Mouse (Mus musculus) urinary bladder, adult 2 months (tissue): ENCODE data around the gene Zfyve19. TPM values are rescaled to one million over a fixed set of nuclear protein-coding genes. Genes with fewer than 3 reads are reported as not detected.
A peak's percentile ranks its signal among the peaks of the same experiment; 100 is the strongest.

Experiments
- DNase-seq: peaks from one replicate; pipeline ENCODE4 v3.0.0; 2022; ENCODE audit warnings: low spot score
- polyA plus RNA-seq: library from polyadenylated mRNA; depleted of rRNA; stranded (reverse); fragments of >200 nt; gene quantifications from 2 replicates; pipeline ENCODE4 v1.2.3, GENCODE M21; 2012; rRNA removed

The Zfyve19 gene
- polyA plus RNA-seq: 49.1 and 55.7 TPM in 2 replicates

- peak; percentile 86 for DNase-seq
These were observed at the start of gene Zfyve19, which contains the start of gene Dnajc17 for GRCm38 (mm10) chr2:119208344-119209175. Gene Zfyve19, plus strand, starts transcription at chr2:119208617. Gene Dnajc17, minus strand, starts transcription at chr2:119208795.

- DNase-seq: no peak
These were observed 47.2 kb upstream of the Zfyve19 start for GRCm38 (mm10) chr2:119161247-119161646.

DNA sequence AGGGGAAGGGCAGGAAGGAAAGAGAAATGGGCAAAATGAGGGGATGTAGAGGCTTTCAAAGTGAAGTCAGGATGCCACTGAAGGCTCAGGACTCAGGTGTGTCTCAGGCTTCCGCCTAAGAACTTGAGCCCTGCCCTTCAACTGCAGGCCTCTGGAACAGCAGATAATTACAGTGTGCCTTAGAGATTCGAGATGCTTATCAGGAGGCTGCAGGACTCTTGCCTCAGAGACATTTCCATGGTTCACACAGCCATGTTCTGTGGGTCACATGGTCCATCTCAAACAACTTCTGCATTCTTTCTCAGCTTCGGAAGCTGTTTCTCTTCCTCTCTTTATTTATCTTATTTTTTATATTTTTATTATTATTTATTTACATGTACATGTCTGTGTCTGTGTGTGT lies 45.3 kb upstream of the Zfyve19 start:
- no peak for DNase-seq

DNA sequence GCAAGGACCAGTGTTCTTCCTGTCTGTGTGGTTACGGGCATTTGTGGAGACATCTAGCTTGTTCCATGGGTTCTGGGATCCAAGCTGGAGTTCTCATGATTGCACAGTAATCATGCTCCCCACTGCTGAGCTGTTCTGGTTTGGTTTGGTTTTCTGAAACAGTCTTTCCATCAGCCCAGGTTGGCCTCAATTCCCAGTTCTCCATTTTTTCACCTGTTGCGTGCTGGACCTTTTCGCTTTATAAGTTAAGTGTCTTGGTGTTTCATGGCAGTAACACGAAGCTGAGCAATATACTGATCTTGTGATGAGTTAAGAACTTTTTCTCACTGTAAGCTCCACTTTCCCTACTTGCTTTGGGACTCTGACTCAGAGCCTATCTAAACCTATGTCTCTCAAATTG lies 44.4 kb upstream of the Zfyve19 start:
- no peak for DNase-seq

DNA sequence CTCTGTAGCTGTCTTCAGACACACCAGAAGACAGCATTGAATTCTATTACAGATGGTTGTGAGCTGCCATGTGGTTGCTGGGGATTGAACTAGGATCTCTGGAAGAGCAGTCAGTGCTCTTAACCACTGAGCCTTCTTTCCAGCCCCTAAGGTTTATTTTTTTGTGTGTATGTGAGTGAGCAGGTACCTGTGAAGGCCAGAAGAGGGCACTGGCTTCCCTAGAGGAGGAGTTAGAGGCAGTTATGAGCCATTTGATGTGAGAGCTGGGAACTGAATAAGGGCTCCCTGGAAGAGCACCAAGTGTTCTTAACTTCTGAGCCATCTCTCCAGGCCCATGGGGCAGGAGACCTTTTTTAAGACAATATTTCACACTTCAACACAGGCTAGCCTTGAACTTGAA lies 43.0 kb upstream of the Zfyve19 start:
- no peak for DNase-seq

DNA sequence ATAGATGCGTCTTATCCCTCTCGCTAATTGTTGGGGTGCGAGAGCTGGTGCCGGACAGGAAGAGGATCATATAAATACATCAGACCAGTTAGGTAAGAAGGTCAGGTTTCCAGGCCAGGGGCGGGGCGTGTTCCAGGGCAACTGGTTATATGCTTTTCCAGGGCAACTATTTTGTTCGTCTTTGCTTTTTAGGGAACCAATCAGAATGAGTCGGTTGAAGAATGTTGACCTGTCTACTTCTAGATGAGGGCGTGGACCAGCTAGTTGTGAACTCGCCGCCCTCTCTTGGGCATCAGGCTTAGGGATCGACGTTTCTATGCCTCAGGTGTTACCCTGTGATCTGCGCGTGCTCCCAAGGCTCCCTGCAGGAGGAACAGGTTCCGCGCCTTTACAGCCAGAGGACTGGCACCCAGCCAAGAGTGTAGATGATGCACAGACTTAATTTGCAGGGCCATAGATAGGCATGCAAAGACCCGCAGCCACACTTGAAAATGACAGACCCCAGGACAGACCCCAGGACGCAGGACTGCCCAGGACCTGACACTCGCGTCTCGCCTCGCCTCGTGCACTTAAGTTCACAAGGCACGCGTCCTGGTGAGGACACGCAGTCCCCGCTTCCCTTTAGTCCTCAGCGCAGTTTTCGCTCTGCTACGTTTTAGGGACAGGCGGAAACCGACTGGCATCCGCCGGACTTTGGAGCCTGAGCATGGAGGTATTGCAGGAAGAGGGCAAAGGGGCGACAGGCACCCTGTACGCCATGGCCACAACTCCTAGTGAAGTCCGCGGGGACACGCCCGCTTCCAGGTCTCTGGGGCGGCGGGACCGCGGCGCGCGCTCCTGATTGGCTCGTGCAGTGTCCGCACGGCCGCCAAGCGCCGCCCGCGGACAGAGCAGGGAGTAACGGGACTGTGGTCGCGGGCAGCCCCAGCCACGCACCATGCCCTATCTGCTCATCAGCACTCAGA lies 41.2 kb upstream of the Zfyve19 start, which contains the start of gene Gchfr:
Gchfr (plus strand) TSS at position 873 of the 965 bp plus-strand sequence.
- DNase-seq: peak; percentile 56

DNA sequence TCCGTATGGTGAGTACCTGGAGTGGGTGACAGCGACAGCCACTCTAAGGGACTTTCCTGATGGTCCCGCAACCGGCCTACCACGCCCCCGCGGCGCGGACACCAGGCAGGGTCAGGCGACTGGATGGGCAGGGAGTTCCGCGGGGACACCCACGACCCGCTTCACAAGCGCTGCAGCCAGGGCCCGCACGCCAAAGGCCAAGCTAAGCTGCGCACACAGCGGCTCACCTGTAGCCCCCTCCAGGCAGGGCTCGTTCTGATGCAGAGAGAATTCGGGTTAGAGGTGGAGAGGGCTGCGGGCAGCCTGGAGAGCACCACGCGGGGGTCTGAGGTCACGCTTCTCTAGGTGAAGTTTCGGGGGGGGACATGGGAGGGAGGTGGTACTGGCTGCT lies 40.6 kb upstream of the Zfyve19 start:
- DNase-seq: no peak

GRCm38 (mm10) chr2:119170282-119170681 lies 38.1 kb upstream of the Zfyve19 start:
- no peak for DNase-seq

DNA sequence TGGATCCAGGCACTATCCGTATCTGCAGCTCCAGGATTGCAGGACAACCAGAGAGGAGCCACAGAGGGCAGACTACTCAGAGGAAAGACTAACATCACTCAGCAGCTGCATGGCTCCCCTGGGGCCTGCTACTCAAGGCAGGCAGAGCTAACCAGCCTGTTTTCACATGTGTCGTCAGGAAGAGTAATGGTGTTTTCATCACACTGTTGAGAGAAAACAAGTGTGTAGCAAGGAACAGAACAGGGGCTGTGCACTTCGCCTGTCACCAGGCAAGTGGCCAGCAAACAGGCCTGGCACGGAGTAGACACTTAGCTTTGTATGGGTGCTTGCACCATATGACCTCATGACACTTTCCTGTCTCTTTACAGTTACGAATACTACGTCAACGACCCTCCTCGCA lies 36.8 kb upstream of the Zfyve19 start:
- no peak for DNase-seq

DNA sequence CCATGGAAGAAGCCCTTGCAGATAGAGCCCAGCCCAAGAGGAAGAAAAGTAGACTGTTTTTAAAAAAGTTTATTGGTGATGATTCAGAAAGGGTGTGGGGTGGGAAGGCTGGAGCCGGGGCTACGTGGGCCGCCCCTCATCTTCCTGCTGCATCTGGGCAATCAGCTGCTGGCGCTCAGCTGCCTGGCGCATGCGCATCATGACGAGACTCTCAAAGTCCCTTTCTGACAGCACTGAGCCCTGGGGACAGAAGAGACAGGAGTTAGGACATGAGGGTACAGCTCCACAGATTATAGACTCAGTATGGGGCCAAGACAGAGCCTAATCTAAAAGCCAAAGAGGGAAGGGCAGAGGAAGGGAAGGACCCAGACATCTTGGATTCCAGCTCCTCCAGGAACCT lies 36.0 kb upstream of the Zfyve19 start:
- DNase-seq: no peak

GRCm38 (mm10) chr2:119172862-119173576 lies 35.4 kb upstream of the Zfyve19 start:
- DNase-seq: no peak

DNA sequence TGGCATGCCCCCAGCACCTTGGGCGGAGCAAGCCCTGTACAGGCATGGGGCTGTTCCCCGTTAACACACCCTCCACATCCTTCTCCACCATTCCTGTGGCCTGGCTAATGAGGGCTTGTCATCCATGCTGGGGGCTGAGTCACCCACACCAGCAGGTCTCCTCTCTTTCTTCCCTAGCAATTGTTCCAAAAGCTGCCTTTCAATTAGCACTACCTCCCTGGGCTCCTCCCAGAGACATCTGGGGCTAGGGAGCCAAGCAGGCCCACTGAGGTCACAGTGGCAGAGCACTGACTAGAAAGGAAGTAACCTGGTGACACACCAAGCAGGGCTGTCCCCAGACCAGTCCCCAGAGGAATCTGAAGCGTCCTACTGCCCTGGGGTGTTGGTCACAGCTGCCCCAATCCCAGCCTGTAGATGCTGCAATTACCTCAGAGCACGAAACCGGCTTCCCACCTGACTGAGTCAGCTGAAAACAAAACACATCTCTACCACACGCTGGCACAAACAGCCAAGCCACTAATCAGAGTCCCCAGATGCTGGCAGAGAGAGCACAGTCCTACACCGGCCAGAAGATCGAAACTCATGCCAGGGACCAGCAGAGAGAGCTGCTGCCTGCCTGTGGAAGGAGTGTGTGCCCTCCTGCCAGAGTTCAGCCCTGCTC lies 34.3 kb upstream of the Zfyve19 start, which contains the start of gene Gm14137:
Gm14137 (plus strand) TSS at position 519 of the 661 bp plus-strand sequence.
- no peak for DNase-seq

GRCm38 (mm10) chr2:119174866-119175265 lies 33.6 kb upstream of the Zfyve19 start:
- no peak for DNase-seq

DNA sequence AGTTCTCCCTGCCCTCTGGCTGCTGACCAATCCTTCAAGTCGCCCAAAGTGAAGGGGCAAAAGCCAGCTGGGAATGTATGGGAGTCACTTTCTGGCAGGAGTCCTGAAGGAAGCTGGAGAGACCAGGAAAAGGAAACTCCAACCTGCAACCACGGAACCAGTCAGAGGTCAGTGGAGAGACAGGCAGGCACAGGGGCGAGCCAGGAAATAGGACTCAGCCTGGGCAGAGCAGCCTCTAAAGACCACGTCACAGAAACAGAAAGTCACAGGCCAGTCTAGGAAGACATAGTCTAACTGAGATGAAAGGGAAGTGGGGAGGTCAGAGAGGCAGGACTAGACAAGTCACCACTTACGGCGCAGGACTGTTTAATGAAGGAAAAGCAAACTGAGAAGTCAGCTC lies 32.8 kb upstream of the Zfyve19 start:
- DNase-seq: no peak

- no peak for DNase-seq
These were observed 31.7 kb upstream of the Zfyve19 start for GRCm38 (mm10) chr2:119176761-119177160.

DNA sequence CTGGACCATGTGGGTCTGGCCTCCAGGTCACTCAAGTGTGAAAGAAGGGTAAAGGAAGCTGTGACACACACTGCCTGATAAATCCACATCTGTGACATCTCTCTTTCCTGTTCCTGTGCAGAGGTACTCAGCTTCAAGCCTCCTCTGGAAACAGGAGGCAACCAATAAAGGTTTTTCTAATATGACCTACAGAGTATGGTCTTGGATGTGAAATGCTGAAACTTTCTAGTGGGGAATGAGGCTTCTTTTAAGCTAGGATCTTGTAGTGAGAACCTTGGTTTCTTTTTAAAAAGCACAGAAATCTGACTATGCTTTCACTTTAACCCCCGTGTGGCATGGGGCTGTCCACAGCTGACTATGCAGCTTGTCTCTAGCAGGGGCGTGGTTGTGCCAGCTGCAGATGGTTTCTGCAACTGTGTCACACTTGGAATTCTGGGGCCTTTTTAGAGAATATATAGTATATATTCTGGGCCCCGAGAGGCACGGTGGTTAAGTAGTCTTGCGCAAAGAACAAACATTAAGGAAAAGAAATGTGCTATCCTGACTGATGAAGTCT lies 31.0 kb upstream of the Zfyve19 start:
- DNase-seq: no peak

GRCm38 (mm10) chr2:119182914-119183313 lies 25.5 kb upstream of the Zfyve19 start:
- no peak for DNase-seq

- peak; percentile 75 for DNase-seq
These were observed 19.2 kb upstream of the Zfyve19 start for GRCm38 (mm10) chr2:119189029-119189710.

DNA sequence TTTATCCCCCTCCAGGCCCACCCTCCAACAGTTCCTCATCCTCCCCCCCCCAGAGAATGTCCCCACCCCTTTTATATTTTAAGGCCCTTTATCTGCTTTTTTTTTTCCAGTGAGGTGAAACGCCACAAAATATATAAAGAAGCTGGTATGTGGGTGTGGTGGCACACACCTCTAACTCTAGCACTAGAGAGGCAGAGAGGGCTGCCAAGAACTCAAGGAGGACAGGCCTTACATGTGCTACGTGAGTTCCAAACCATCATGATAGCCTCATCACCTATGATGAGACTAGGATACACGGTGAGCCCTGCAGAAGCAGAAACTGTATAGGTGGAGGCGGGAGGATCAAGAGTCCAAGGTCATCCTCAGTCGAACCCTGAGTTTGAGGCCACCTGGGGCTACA lies 17.4 kb upstream of the Zfyve19 start:
- DNase-seq: no peak

DNA sequence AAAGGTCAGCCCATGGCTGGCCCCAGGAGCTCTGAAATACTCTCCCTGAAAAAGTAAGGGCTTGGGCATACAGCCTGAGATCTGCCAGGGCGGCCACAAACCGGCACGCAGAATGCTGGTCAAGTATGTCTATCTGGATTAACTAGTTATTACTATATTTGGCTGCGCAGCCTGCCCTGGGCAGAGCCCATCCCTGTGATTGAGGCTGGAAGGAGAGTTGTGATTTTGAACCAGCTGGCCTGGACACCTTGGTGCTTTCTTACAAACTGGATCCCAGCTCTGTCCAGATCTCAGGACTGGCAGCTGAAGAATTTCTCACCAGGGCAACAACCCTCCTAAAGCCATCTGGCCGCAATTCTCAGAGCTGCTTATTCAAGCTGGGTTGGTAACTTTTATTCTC lies 14.3 kb upstream of the Zfyve19 start:
- no peak for DNase-seq
